Mouse (Mus musculus) layer of hippocampus, postnatal 36 days (tissue): ENCODE measurements around the gene Washc1. TPM values are rescaled to one million over a fixed set of nuclear protein-coding genes. Genes with fewer than 3 reads are reported as not detected.
A peak's percentile ranks its signal among the peaks of the same experiment; 100 is the strongest.
"Not testable (repeated sequence)": the region's sequence is repeated elsewhere in the genome, so short reads cannot be mapped to it uniquely, and the experiment has no call there.

Source experiments
- DNase-seq, 2 experiments: peaks; one replicate each; pipeline ENCODE4 v3.0.0; 2022
- total RNA-seq, 2 experiments: library from RNA; stranded (reverse); gene quantifications; 2 replicates each; pipeline ENCODE4 v1.2.3; 2021

The Washc1 gene
- 10 to 100 TPM; 38.2 to 39.1 TPM for total RNA-seq

DNA sequence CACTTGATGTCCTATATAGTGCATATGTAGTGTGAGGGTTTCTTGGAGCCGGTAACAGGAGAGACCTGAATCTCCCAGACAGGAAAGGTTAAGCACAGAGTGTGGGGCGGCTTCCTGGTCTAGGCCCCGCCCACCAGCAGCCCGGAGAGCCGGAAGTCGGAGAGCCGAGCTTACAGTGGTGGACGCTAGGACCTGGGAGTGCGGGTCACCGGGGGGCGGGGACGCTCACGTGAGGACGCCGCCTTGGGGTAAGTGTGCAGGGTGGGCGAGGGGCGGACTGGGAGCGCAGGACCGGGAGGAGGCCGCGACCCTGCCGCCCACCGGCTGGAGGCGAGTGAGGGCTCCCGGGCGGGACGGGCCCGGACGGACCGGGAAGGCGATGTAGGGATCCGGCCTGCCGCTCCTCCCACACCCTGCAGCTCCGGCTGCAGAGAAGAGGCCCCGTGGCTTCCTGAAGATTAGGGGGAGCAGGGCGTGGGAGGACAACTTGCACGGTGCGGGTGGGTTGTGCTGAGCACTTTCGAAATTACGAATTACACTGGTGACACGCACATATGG is at the start of gene Washc1:
TSS of gene Washc1 (plus strand) at position 144 of the 558 bp plus-strand sequence.
- DNase-seq: peak; percentile 82 to 84

DNA sequence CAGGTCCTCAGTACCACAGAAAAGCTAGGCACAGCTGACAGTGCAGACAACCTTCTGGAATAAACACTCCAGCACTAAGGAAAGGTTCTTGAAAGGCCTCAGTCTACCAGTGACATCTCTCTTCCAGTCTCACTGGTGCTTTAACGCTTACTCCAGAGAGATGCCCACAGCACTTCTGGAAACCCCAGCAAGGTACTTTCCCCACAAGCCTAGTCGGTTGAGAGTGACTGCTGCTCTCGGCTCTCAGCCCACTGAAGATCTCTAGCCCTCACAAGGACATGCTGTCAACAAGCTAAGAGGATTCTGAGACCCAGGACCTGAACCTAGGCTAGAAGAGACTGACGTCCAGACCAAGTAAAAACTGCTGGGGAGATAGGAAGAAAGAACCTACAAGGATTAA is 46.2 kb upstream of the Washc1 start:
- DNase-seq: no peak

DNA sequence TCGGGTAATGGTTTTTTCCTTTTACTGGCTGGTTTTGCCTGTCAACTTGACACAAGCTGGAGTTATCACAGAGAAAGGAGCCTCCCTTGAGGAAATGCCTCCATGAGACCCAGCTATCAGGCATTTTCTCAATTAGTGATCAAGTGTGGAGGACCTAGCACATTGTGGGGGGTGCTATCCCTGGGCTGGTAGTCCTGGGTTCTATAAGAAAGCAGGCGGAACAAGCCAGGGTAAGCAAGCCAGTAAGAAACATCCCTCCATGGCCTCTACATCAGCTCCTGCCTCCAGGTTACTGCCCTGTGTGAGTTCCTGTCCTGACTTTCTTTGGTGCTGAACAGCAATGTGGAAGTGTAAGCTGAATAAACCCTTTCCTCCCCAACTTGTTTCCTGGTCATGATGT is 42.3 kb upstream of the Washc1 start:
- DNase-seq: not testable (repeated sequence)

DNA sequence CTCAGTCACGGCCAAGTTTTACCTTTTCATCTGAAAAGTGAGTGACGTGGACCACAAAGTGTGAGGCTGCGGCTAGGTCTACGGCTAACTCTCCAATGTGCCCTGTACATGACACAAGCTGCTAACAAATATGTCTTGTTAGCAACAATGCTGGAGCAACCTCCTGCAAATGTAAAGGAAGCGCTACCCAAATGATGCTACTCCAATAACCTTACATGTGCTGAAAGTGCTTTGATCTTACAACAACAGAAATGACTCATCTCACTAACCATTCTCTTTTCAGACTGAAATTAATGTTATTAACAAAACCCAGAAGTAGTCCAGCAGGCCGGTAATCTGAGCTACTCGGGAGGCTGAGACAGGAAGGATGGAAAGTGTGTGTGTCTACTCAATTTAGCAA is 37.4 kb upstream of the Washc1 start:
- no peak for DNase-seq

DNA sequence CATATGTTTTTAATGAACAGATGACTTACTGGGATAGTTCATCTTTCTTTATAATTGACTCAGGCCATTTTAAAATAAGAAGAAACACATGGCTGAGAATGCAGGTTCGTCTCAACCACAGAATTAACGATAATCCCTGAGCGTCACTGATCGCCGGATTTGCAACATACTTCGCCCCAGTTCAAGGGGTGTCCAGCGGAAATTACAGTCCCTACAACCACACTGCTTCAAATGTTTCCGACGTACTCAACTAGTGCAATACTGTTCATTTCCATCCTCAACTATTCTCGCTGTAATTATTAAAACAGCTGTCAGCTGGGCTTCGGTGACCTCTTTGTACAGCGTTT is 35.5 kb upstream of the Washc1 start:
- no peak for DNase-seq

DNA sequence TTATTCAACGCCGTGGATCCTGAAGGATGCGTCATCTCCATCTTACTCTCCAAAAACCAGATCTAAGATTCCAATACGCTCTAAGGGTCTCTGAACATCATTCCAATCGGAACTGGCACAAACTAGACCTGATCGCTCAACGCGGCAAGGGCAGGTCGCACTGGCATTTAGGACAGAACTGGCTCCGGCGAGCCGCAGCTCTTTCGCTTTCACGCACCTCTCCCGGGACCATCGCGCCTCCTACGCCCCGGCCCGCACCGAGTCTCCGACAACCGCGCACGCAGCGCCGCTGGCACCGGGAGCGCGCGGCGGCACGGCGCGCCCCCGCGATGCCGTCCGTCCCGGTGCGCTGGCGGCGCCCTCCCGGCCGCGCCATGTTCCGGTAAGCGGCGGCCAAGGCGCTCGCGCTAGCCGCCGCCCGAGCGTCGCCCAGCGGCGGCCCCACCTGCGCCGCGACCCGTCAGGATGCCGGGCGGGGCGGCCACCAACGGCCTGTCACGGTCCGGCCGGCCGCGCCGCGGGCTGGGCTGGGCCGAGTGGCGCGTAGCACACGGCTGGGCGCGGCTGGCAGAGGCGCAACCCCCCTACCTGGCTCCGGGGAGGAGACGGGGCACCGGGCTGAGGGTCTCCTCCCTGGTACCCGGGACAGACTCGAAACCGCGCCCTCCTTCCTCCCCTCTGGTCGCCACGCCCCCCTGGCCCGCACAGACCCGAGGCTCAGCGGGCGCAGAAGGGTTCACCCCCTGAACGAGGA is 35.0 kb upstream of the Washc1 start:
- peak; percentile 39 to 46 for DNase-seq

DNA sequence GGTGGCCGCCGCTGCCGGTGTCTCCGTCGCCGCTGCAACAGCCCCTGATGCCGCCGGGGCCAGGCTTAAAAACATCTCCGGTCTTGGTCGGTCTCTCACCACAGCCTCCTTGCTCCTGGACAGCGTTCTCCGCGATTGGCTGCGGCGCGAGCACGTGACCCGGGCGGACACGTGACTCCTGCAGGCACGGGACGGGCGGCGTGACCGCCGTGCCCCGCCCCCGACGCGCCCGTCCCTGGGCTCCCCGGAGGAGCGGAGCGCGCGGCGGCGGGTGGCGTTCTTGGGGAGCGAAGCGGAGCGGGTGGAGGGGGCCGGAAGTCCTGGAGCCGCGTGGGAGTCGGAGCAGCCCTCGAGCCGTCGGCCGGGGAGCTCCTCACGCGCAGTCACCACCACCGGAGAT is 34.4 kb upstream of the Washc1 start, which contains the start of gene Ankrd12:
TSS of gene Ankrd12 (minus strand) at position 156 of the 400 bp plus-strand sequence.
- peak; percentile 95 to 96 for DNase-seq

DNA sequence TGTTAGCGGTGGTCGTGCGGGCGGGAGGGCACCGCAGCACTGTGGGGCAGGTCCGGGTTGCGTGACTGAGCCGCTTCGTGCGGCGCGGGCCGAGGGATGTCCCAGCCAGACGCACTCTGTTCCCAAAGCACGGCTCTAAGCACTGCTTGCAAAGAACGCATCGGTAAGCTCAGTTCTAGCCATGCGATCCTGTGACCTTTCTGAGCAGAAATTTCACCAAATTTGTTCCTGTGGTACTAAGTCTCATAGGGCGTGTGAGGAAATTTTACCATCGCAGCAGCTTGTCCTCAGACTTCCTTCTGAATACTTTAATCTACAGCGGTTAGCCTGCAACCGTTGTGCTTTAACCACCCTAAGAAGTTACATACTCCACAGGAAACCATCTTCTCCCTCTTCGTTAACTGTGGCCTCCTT is 33.9 kb upstream of the Washc1 start:
- no peak for DNase-seq

DNA sequence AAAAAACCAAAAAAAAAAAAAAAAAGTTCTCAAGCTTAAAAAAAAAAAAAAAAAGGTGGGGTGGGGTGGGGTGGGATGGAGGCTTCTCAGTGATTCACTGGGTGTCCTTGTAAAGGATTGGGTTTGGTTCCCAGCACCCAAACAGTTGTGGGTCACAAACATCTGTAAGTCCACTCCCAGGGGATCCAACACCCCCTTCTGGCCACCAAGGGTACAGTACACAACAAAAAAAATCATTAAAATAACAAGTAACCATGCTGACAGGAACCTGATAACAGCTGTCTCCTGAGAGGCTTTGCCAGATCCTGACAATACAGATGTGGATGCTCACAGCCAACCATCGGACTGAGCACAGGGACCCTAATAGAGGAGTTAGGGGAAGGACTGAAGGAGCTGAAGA is 26.9 kb upstream of the Washc1 start:
- DNase-seq: no peak

DNA sequence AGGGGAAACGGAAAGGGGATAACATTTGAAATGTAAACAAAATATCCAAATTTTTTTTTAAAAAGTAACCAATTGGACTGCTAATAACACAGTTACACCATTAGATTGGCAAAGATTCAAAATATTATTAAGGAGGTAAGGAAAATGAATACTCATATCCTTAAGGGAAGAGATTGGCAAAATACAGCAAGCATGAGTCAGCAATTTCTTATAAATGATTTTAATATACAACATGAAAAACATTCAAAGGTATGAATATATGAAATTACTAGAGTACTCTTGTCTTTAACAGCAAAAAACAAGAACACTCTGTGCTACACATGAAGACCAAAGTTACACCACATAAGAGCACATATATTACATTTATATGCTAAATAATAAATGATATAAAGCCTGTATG is 26.3 kb upstream of the Washc1 start:
- DNase-seq: no peak

DNA sequence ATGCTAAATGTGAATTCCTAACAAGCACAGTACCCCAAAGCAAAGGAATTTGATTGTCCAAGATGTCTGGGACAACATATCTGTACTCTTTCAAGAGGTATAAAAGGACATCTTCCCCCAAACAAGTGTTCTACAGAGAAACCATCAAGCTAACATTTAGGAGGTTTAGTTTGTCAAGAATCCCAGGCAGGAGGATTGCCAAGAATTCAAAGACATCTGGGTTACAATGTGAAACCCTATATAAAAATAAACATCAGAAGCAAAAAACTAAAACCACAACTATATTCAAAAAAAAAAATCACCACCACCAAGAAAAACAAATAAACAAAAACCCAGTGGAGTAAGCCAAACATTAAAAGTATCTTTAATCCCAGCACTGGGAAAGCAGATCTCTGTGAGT is 21.1 kb upstream of the Washc1 start:
- no peak for DNase-seq

DNA sequence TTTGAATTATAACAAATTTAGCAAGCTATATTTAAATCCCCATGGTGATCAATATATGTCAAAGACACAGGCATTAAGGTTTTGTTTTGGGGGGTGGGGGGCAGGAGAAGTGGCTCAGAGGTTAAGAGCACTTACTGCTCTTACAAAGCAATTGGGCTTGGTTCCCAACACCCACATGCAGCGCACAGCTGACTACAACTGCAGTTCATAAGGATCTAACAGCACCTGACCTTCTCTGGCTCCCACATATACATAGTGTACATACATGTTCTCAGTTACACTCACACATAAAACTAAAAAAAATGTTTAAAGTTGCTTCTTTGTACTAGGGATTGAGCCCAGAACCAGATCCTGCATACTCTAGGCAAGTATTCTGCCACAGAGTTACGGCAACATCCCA is 20.0 kb upstream of the Washc1 start:
- DNase-seq: no peak

DNA sequence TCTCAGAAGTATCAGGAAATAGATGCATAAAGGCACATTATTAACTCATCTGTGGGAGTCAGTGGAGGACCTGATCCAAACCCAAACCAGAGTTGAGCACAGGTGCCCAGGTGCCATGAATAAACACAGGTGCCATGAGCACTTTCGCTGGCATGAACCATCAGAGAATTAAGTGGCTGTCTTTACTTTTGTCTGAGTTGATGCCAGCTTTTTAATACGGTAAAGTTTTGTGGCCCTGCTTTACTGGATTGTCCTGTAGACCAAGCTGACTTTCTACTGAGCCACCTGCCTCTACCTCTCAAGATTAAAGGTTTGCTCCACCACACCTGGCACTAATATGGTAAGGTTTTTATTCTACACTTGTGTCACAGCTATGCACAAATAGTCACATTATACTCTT is 19.3 kb upstream of the Washc1 start:
- no peak for DNase-seq

DNA sequence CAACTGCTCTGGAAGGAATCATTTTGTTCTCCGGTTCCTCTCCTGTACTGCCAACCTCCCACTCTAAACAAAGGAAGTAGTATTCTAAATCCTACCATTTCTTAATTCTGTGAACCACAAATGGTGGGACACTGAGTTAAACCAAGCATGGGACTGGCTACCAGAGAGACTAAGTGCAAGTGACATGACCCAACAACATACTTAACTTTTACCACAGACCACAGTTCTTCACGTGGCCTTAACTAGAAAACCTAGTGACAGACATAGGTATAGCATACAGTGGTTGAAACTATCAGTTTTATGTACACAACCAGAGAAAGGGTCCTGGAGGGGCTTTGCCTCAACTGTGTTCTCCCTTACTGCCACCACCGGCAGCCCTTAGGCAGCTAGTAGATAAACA is 18.7 kb upstream of the Washc1 start:
- no peak for DNase-seq

DNA sequence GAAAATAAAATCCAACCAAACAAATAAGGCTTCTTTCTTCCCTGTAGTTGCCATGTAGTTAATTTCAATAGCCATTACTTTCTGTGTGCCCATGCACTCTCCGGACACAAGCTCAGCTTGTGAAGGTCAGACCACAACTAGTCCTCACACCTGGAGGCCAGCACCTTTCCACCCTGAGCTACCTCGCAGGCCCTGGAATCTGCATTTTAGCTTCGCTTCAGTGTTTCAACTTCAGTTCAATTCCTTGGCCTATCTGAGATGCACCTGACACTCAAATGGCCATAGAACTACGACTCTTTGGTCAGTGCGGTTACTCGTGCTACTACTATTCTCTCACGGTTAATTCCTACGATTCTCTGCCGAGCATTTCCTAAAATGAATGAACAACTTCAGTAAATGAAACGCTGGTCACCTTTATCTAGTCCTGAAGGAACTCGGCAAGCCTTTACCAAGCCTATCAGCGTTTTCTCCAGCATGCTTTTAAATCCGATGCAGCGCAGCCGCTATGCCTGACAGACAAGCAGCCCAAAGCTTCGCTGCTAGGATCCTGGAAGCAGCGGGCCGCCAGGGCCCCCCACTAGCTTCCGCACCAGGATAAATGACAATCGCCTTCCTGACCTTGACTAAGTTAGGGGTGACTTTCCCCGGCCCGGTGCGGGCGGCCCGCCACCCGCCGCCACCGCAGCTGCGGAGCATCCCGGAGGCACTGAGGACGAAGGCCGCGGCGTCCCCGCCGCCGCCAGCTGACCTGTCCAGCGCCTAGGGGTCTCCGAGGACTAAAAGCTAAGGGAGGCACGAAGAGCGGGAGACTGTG is 10.6 kb upstream of the Washc1 start:
- DNase-seq: no peak

DNA sequence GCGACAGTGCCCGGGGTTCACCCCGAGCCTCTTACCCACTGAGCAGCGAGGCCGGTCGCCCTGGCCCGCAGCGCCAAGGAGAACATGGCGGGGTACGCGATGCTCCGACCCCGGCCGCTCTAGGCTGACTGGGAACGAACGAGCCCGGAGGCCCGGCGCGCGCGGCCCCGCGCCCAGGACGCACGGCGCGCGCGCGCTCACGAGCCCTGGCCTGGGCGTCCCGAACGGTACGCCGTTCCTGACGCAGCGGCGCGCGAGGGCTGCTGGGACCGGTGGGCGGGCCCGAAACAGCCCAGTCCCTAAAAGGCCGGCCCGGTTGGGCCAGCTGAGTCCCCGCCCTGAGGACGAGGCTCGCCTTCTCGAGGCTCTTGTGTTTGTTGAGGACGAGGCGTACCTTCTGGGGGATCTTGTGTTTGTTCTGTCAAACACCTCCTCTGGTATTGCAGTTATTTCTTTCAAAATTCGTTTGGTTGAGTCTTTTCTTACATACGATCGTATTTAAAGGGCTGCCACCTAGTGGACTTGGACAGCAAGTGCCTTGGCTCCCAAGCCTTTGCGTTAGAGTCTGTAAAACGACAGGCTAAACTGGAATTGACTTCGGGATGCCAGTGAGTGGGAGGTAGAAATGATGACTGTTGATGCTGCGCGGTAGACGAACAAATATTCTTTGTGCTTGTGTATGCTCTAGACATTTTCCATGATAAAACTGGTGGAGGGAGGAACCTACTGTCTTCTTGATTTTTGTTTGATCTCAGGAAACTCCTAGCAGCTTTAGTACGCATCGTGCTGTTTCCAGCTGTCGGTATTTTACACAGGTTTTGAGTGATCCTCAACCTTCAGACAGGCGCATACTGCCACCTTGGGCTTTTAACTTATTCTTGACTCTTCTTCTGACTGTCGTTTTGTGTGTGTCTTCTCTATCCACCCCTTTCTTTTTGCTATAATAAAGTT is 9.7 kb upstream of the Washc1 start, which contains the start of gene Ndufv2:
TSS of gene Ndufv2 (minus strand) at position 180 of the 951 bp plus-strand sequence.
- DNase-seq: peak; percentile 90

DNA sequence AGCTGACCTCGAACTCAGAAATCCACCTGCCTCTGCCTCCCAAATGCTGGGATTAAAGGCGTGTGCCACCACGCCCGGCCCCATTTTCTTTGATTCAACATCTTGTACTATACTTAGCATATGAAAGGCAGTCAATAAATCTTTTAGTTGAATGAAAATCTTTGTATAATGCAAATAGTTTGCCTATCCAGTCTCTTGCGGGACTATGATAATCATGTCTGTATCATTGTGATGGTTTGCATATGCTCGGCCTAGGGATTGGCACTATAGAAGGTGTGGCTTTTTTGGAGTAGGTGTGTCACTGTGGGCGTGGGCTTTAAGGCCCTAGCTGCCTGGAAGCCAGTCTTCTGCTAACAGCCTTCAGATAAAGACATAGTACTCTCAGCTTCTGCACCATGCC is 7.3 kb upstream of the Washc1 start:
- no peak for DNase-seq

DNA sequence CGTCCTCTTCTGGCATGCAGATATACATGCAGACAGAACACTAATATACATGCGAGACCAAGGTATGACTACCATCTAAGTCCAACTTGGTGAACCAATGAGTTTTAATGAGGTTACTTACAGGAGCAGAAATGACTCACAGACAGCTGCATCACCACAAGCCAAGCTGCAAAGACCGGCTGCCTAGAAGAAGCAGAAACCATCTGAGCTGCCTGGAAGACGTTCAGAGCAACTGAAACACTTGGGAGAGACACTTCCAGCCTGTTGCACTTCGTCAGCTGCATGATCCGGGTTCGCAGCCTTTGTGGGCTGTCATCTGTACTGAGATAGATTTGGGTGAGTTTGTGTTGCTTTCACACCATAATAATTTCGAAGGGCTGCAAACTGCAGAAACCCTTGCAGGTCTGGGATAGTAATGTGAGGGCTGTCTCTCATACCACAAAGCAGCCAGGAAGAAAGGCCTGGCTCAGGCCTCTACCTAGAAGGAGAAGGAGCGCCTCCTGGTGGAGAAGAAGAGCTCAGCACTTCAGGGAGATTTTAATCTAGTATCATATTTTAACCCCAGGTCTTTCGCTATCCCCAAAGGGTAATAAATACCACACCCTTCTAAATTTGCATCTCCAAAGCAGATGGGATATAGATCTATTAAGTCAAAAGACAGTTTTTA is 4.6 kb upstream of the Washc1 start:
- DNase-seq: peak in 1 of 2 experiments; percentile 33

DNA sequence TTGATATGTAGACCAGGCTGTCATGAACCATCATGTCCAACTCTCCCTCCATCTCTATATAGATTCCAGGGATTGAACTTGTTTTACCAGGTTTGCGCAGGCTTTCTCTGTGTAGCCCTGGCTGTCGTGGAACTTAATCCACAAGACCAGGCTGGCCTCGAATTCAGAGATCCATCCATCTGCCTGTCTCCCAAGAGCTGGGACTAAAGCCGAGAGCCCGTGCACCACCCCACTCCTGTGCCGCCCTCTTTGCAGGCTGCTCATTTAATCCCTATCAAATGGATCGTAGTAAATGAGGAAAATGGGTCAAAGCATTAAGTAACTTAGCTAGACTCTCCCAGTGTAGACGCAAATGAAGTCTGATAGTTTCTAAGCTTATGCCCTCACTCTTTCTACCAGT is 3.9 kb upstream of the Washc1 start:
- no peak for DNase-seq

DNA sequence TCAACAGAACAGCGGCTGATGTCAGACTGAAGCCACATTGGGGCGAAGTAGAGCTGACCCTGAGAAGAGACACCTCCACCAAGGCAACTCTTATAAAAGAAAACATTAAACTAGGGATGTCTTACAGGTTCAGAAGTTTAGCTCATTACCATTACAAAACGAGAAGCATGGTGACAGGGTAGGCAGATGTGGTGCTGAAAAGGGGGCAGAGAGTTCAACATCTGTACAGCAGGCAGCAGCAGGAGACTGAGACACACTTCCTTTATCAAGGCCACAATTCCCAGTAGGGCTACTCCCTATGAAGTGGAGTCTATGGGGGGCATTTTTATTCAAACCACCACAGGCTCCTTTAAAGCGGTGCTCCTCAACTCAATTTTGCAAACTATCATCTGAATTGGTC is 3.1 kb upstream of the Washc1 start:
- no peak for DNase-seq

DNA sequence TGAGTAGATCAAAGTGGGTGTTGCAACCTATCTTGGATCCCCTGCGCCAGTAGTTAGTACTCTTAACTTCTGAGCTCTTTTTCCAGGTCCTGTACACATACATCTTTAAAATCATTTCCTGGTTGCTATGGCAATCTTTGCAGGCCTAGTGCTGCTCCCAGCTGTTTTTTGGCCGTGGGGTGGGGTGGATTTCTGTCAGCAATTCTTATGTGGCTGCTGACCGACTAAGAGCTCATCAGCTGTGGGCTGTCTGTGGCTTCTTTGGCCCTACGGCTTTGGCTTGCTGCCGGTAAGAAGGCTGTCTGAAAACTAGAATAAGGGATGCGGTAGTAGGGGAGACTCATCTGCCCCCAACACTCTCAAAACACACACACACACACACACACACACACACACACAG is 599 bp upstream of the Washc1 start:
- no peak for DNase-seq

DNA sequence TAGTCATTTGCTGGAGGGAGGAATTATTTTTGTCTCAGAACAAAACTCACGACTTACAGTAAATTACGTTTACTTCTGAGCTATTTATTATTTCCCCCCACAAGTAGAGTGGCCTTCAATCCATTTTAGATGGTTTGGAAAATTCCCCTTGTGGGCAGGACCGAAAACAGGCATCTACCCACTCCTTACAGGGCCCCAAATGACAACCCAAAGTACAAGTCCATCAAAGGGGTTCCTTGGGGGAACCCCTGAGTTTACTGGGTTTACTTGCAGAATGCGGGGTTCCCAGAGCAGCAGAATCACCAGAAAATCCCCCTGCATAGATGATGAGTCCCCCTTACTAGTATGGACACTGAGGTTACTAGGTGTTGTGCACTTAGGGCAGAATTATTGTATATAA is 821 bp downstream of the Washc1 start:
- DNase-seq: no peak
